Mouse (Mus musculus): ENCODE measurements around the gene Drg2.

DNA sequence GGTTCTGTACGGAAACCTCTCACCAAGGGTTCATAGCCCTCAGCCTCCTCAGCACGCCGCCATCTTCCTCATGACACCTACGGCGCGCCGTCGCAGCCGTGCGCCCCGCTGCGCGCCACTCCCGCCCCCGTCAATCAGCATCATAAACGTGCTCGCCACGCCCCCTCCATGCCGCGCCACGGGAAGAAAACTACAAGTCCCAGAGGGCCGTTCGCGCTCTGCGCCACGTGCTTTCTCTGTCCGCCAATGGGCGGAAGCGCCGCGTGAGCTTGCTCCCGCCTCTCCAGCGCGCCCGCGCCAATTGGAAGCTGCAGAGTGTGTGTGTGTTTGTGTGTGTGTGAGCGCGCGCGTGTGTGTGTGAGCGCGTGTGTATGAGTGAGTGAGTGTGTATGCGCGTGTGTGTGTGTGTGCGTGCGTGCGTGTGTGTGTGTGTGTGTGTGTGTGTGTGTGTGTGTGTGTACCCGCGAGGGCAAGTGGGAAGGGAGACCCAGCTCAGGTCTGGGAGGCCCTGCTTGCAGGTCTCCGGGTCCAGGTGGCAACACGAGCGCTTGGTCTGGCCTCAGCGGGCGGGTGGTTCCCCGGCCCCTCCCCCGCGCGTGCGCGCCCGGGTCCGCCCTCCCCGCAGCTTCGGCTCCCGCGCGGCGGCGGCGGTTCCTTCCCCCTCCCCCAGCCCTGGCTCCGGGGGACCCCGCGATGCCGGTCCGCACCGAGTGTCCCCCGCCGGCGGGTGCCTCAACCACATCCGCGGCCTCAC lies 37.3 kb upstream of the Drg2 start, which contains the start of gene Gid4:
- TF ChIP-seq POLR2A (IDR thresholded peaks at IDR 0.05; ENCODE audit: borderline replicate concordance, extremely low read depth, low read depth, low read length) (peak; percentile 84; the same call in 1 of the 2 replicates), CTCF (IDR thresholded peaks at IDR 0.05; ENCODE audit: insufficient read depth, low read length) (no peak)

All from lung, adult 2 months (tissue).